Mouse (Mus musculus) lung, postnatal 0 days (tissue): ENCODE data around the gene Ctdnep1.

Experiments
- CTCF ChIP-seq: IDR thresholded peaks from 2 replicates; pipeline ENCODE4 v1.5.1; 2016; ENCODE audit warnings: antibody characterized with exemption, mild to moderate bottlenecking
- EP300 ChIP-seq: IDR thresholded peaks from 2 replicates; pipeline ENCODE4 v1.6.1; 2016; ENCODE audit warnings: antibody characterized with exemption, mild to moderate bottlenecking, control low read depth

DNA sequence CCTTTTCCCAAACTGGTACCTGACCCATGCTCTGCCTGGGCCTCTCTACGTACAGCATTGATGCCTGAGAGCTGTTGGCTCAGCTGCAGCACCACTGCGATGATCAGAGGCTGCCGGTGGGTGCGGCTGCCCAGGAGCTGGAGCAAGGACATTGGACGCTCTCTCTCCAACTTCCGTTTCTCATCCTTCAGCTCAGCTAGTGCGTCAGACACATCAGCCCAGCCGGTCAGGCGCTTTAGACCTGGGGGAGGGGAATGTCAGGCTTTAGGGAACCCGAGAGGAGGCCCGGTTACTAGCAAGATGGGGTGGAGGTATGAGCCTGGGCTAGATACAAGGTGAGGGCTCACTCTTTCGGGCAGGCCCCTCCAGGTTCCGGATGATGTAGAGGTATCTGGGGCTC, 35.7 kb upstream of the Ctdnep1 start:
- TF ChIP-seq CTCF (no peak), EP300 (no peak)
